ENCODE assay signal across 9 mouse cellular contexts in the genomic region with DNA sequence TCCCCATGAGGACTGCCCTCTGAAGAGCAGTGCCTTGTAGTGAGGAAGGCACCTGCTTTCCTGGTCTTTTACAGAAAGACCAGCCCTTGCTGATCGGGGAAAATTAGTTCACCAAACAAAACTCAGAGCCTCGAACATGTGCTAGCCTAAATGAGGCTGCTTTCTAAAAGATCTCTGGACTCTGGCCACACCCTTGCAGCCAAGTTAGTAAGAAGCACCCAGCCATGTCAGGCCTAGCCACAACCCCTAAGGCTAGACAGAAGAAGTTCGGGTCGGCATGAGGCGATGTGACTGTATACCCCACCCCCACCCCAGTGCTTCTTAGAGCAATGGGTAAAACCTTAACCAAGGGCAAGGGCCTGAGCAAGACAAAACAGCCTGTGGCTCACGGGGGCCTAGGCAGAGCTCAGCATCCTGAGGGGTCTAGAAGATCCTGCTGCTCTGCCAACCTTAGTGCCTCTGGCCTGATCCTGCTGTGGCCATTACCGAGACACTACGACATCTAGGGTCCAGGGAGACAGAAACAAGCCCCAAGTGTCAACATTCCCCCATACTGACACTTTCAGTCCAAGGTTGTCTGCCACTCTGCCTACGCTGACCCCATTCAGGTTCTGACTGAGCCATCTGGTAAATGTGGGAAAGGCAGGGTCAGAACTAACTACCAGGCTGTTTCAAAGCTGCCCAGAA. TPM values are rescaled to one million over a fixed set of nuclear protein-coding genes. Genes with fewer than 3 reads are reported as not detected.
DNase-seq lines count a peak whose midpoint lies in the region; ATAC-seq and TF ChIP-seq lines count a peak whose summit lies in the region.
"Had no signal": no experiment of that assay in that cellular context is flagged by ENCODE, and none has a peak within 500 bp of the region (broad histone marks: within the 10 kb centered on the region; RNA-seq: fewer than 3 reads in every experiment).

No protein-coding gene starts in this region.

- 46% methylated on average over 9 of the region's 9 CpGs for WGBS in lung, adult 2 months
- 79% methylated on average over 9 of the region's 9 CpGs for WGBS in forebrain, embryonic 10.5 days
- WGBS in kidney, embryonic 15.5 days: 59% methylated on average over 9 of the region's 9 CpGs
- WGBS in midbrain, embryonic 15.5 days: 74% methylated on average over 9 of the region's 9 CpGs

- peak overlapping the region; percentile 30 for H3K4me3 ChIP-seq in lung, adult 2 months (replicated peaks; ENCODE audit: extremely low read depth, low read depth, low read length)
- peak overlapping the region; percentile 98 for H3K4me3 ChIP-seq in forebrain, embryonic 10.5 days
- H3K4me3 ChIP-seq in kidney, embryonic 15.5 days (replicated peaks): peak overlapping the region; percentile 95
- peak overlapping the region; percentile 64 for H3K4me3 ChIP-seq in midbrain, embryonic 15.5 days

- DNase-seq in lung, adult 2 months: no peak
- DNase-seq in lung, postnatal 14 days: no peak
- DNase-seq in forebrain, embryonic 10.5 days (ENCODE audit: extremely low spot score, low spot score): no peak
- DNase-seq in gastrocnemius, postnatal 4 days (ENCODE audit: low spot score in 2 of 2): no peak
- no peak for DNase-seq in cerebellum, postnatal 4 days (ENCODE audit: low spot score in 2 of 2)
- no peak for DNase-seq in adrenal gland, postnatal 14 days

- peak overlapping the region; percentile 99; the same call in 1 of the 2 replicates for H3K27ac ChIP-seq in forebrain, embryonic 10.5 days
- H3K27ac ChIP-seq in kidney, embryonic 15.5 days: peak overlapping the region; percentile 64
- no peak overlapping the region for H3K27ac ChIP-seq in midbrain, embryonic 15.5 days

- peak overlapping the region; percentile 100 for H3K9ac ChIP-seq in kidney, embryonic 15.5 days
- peak overlapping the region; percentile 99 for H3K9ac ChIP-seq in midbrain, embryonic 15.5 days

- peak overlapping the region; percentile 92 for H3K4me2 ChIP-seq in kidney, embryonic 15.5 days
- peak overlapping the region; percentile 94 for H3K4me2 ChIP-seq in midbrain, embryonic 15.5 days

- H3K36me3 ChIP-seq in forebrain, embryonic 10.5 days (replicated peaks): peaks cover 22% of the 10 kb centered on the region
- peaks cover 9% of the 10 kb centered on the region for H3K36me3 ChIP-seq in kidney, embryonic 15.5 days
- H3K36me3 ChIP-seq in midbrain, embryonic 15.5 days (replicated peaks): no peaks in the 10 kb centered on the region

- H3K27me3 ChIP-seq in forebrain, embryonic 10.5 days (ENCODE audit: poor library complexity, severe bottlenecking): peaks cover 6% of the 10 kb centered on the region; the same call in 1 of the 2 replicates
- H3K27me3 ChIP-seq in kidney, embryonic 15.5 days: no peaks in the 10 kb centered on the region
- H3K27me3 ChIP-seq in midbrain, embryonic 15.5 days (replicated peaks): no peaks in the 10 kb centered on the region
- H3K27me3 ChIP-seq: Patski had no signal

- no peak for ATAC-seq in kidney, embryonic 15.5 days (replicated peaks; ENCODE audit: low FRiP score)
- ATAC-seq in midbrain, embryonic 15.5 days (replicated peaks): no peak
- ATAC-seq: Patski had no signal

- H3K4me1 ChIP-seq in lung, adult 2 months (ENCODE audit: control insufficient read depth, insufficient read depth, low read length): peaks cover 37% of the 10 kb centered on the region
- peaks cover 77% of the 10 kb centered on the region for H3K4me1 ChIP-seq in forebrain, embryonic 10.5 days
- peaks cover 70% of the 10 kb centered on the region for H3K4me1 ChIP-seq in kidney, embryonic 15.5 days
- peaks cover 61% of the 10 kb centered on the region for H3K4me1 ChIP-seq in midbrain, embryonic 15.5 days

- no peak for TF ChIP-seq CTCF in lung, adult 2 months (IDR thresholded peaks at IDR 0.05; ENCODE audit: insufficient read depth, low read length)

- TF ChIP-seq POLR2A in lung, adult 2 months (IDR thresholded peaks at IDR 0.05; ENCODE audit: borderline replicate concordance, extremely low read depth, low read depth, low read length): no peak

- no peaks in the 10 kb centered on the region for H3K9me3 ChIP-seq in forebrain, embryonic 10.5 days
- H3K9me3 ChIP-seq in kidney, embryonic 15.5 days (replicated peaks): no peaks in the 10 kb centered on the region
- no peaks in the 10 kb centered on the region for H3K9me3 ChIP-seq in midbrain, embryonic 15.5 days

RNA-seq across cellular contexts. Expression of a gene that starts 10.1 kb away (rescaled TPM):
- 68.7 and 79.3 TPM in 2 replicates for polyA plus RNA-seq in lung, adult 2 months (2012; rRNA removed)
- polyA plus RNA-seq in forebrain, embryonic 10.5 days (2016; fragmentation: Nextera tagmentation; extraction: Ambion mirVana): 28.8 and 33.9 TPM in 2 replicates
- 27.2 and 27.9 TPM in 2 replicates for polyA plus RNA-seq in kidney, embryonic 15.5 days (2015; fragmentation: Nextera tagmentation; extraction: Ambion mirVana)
- 36.8 and 39.9 TPM in 2 replicates for polyA plus RNA-seq in midbrain, embryonic 15.5 days (2015; fragmentation: Nextera tagmentation; extraction: Ambion mirVana)
- 10 to 100 TPM; 39.5 to 42.9 TPM for total RNA-seq in gastrocnemius, postnatal 4 days (2021)
- 71.0 and 75.6 TPM in 2 replicates for total RNA-seq in adrenal gland, postnatal 14 days (2021)

RNA-seq across cellular contexts. Expression of a gene that starts 22.7 kb away (rescaled TPM):
- 0.06 and 0.08 TPM in 2 replicates for polyA plus RNA-seq in lung, adult 2 months (2012; rRNA removed)
- not detected in 2 replicates for polyA plus RNA-seq in forebrain, embryonic 10.5 days (2016; fragmentation: Nextera tagmentation; extraction: Ambion mirVana)
- not detected in 2 replicates for polyA plus RNA-seq in kidney, embryonic 15.5 days (2015; fragmentation: Nextera tagmentation; extraction: Ambion mirVana)
- not detected in 2 replicates for polyA plus RNA-seq in midbrain, embryonic 15.5 days (2015; fragmentation: Nextera tagmentation; extraction: Ambion mirVana)
- not detected for total RNA-seq in gastrocnemius, postnatal 4 days (2021)
- not detected in 2 replicates for total RNA-seq in adrenal gland, postnatal 14 days (2021)

RNA-seq across cellular contexts. Expression of a gene that starts 37.2 kb away (rescaled TPM):
- polyA plus RNA-seq in lung, adult 2 months (2012; rRNA removed): not detected in 2 replicates
- polyA plus RNA-seq in forebrain, embryonic 10.5 days (2016; fragmentation: Nextera tagmentation; extraction: Ambion mirVana): 1.9 and 2.9 TPM in 2 replicates
- not detected in 2 replicates for polyA plus RNA-seq in kidney, embryonic 15.5 days (2015; fragmentation: Nextera tagmentation; extraction: Ambion mirVana)
- 0.63 and 1.5 TPM in 2 replicates for polyA plus RNA-seq in midbrain, embryonic 15.5 days (2015; fragmentation: Nextera tagmentation; extraction: Ambion mirVana)
- total RNA-seq in gastrocnemius, postnatal 4 days (2021): not detected
- total RNA-seq in adrenal gland, postnatal 14 days (2021): not detected in 2 replicates

RNA-seq across cellular contexts. Expression of a gene that starts 40.2 kb away (rescaled TPM):
- 0.23 and 0.44 TPM in 2 replicates for polyA plus RNA-seq in lung, adult 2 months (2012; rRNA removed)
- not detected in 2 replicates for polyA plus RNA-seq in forebrain, embryonic 10.5 days (2016; fragmentation: Nextera tagmentation; extraction: Ambion mirVana)
- polyA plus RNA-seq in kidney, embryonic 15.5 days (2015; fragmentation: Nextera tagmentation; extraction: Ambion mirVana): not detected in 2 replicates
- polyA plus RNA-seq in midbrain, embryonic 15.5 days (2015; fragmentation: Nextera tagmentation; extraction: Ambion mirVana): not detected in 2 replicates
- under 1 TPM in 1 of 2 experiments, not detected in 1; 0.16 TPM for total RNA-seq in gastrocnemius, postnatal 4 days (2021)
- 1.5 and 43.1 TPM in 2 replicates for total RNA-seq in adrenal gland, postnatal 14 days (2021)
- polyA plus RNA-seq: Patski had no signal

RNA-seq across cellular contexts. Expression of a gene that starts 44.4 kb away (rescaled TPM):
- polyA plus RNA-seq in lung, adult 2 months (2012; rRNA removed): 28.8 and 37.7 TPM in 2 replicates
- polyA plus RNA-seq in forebrain, embryonic 10.5 days (2016; fragmentation: Nextera tagmentation; extraction: Ambion mirVana): 0.14 TPM in 1 of 2 replicates, not detected in the other
- polyA plus RNA-seq in kidney, embryonic 15.5 days (2015; fragmentation: Nextera tagmentation; extraction: Ambion mirVana): 0.08 and 0.22 TPM in 2 replicates
- polyA plus RNA-seq in midbrain, embryonic 15.5 days (2015; fragmentation: Nextera tagmentation; extraction: Ambion mirVana): 0.17 TPM in 1 of 2 replicates, not detected in the other
- not detected for total RNA-seq in gastrocnemius, postnatal 4 days (2021)
- total RNA-seq in adrenal gland, postnatal 14 days (2021): 0.37 TPM in 1 of 2 replicates, not detected in the other
- polyA plus RNA-seq: Patski had no signal

Comparison
In these comparisons a context has a peak if more than half of its experiments do, and no peak if none do; other contexts are left out.
1. H3K4me3 ChIP-seq: peak in every context shown above with its lines; median percentile 98 in forebrain, embryonic 10.5 days; 95 in kidney, embryonic 15.5 days; 64 in midbrain, embryonic 15.5 days; 30 in lung, adult 2 months.